Mouse (Mus musculus): ENCODE measurements around the gene Arid3c. TPM values are rescaled to one million over a fixed set of nuclear protein-coding genes. Genes with fewer than 3 reads are reported as not detected.

The Arid3c gene
- polyA plus RNA-seq (2012; rRNA removed), result 0.03 TPM in 1 of 2 replicates, not detected in the other

GRCm38 (mm10) chr4:41731052-41731765, at the start of gene Arid3c:
Arid3c (minus strand) TSS chr4:41731142.

GRCm38 (mm10) chr4:41774002-41774401, 43.1 kb upstream of the Arid3c start, which contains the start of gene Ccl27a:
Ccl27a (minus strand) TSS chr4:41774247.

GRCm38 (mm10) chr4:41755338-41756305, 24.7 kb upstream of the Arid3c start, which contains the start of gene Sigmar1:
Sigmar1 (minus strand) TSS chr4:41756157.

DNA sequence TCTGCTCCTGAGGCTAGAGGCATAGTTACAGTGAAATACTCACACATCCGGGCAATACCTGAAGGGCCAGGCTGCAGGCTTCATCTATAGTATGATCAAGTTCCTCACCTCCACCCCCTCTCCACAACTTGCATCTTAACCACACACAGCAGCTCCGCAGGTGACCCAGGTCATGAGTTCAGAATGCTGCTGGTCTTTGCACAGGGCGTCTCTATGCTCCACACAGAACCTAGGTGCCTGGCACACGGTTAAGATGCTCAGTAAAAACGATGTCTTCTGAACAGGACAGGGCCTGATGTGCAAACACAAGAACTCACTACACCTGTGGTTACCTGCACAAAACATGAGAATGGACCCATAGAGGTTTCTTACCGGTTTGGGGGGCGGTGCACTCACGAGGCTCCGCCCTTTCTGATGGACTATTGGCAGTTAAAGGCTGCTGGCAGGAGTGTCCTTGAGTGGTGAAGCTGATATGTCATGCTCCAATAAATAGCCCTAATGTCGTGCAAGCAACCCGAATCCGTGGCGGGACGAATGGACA, 23.9 kb upstream of the Arid3c start, which contains the start of gene Galt:
Galt (plus strand) TSS at position 432 of the 541 bp plus-strand sequence.

GRCm38 (mm10) chr4:41722918-41723351, 8.0 kb downstream of the Arid3c start, which contains the start of gene Dctn3:
Dctn3 (minus strand) TSS chr4:41723170.

GRCm38 (mm10) chr4:41713197-41714067, 17.5 kb downstream of the Arid3c start, which contains the start of gene Rpp25l:
Rpp25l (minus strand) TSS chr4:41713534.

GRCm38 (mm10) chr4:41699783-41700182, 31.2 kb downstream of the Arid3c start, which contains the start of gene Il11ra1:
Il11ra1 (plus strand) TSS chr4:41699989.

DNA sequence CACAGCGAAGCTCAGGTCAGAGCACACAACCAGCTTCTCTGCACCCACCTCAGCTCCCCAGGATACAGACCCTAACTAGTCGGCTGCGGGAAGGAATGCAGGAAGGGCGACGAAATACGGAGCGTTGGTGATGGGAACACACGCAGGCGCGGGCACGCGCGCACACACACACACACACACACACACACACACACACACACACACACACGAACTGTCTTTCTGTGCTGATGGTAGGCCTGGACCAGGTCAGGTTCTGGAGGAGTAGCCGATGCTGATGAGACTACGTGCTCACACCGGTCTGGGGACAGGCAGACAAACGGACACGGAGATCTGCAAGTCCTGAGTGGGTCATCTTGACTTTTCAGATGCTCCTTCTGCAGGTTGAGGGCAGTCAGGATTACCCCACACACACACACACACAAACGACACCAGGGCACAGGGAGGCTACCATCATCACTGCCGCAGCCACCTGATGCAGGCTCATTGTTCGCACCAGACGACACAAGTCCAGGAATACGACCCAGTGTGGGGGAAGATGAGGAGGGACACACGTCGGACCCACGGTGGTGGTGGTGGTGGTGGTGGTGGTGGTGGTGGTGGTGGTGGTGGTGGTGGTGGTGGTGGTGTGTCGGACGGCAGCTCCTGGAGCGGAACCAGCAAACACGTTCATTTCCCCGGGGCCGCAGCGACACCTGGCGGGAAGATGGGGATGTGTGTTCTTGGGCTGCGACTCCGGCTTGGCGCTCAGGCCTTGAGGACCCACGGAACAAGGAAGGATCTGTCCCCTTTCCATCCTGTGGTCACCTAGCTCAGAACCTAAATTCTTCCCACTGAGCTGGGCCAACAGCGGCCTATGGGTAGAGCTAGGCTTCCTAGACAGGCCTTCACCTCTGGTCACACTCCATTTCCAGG, 33.8 kb downstream of the Arid3c start, which contains the start of gene Cntfr:
Cntfr (minus strand) TSS at position 160 of the 912 bp plus-strand sequence.

Other genes with a start within 250 kb of the Arid3c start
- gene AI464131, start 228.1 kb downstream of the Arid3c start, polyA plus RNA-seq (2012; rRNA removed), result 2.4 and 2.8 TPM in 2 replicates
- 0.02 and 0.03 TPM in 2 replicates for gene 1110017D15Rik, start 213.8 kb downstream of the Arid3c start, polyA plus RNA-seq (2012; rRNA removed)
- gene Fam219a, start 161.6 kb downstream of the Arid3c start, polyA plus RNA-seq (2012; rRNA removed), result 2.5 and 2.7 TPM in 2 replicates
- gene Dnaic1, start 161.4 kb downstream of the Arid3c start, polyA plus RNA-seq (2012; rRNA removed), result 3.5 and 3.7 TPM in 2 replicates
- 5.7 and 5.8 TPM in 2 replicates for gene Enho, start 90.8 kb downstream of the Arid3c start, polyA plus RNA-seq (2012; rRNA removed)
- 0.30 and 0.56 TPM in 2 replicates for gene Cntfr, start 34.1 kb downstream of the Arid3c start, polyA plus RNA-seq (2012; rRNA removed)
- 23.0 and 25.1 TPM in 2 replicates for gene Il11ra1, start 31.2 kb downstream of the Arid3c start, polyA plus RNA-seq (2012; rRNA removed)
- gene Rpp25l, start 17.6 kb downstream of the Arid3c start, polyA plus RNA-seq (2012; rRNA removed), result 20.0 and 24.3 TPM in 2 replicates
- 34.3 and 35.2 TPM in 2 replicates for gene Dctn3, start 8.0 kb downstream of the Arid3c start, polyA plus RNA-seq (2012; rRNA removed)
- gene Galt, start 24.1 kb upstream of the Arid3c start, polyA plus RNA-seq (2012; rRNA removed), result 79.5 and 86.9 TPM in 2 replicates
- 78.6 and 102 TPM in 2 replicates for gene Sigmar1, start 25.0 kb upstream of the Arid3c start, polyA plus RNA-seq (2012; rRNA removed)
- gene Ccl27a, start 43.1 kb upstream of the Arid3c start, polyA plus RNA-seq (2012; rRNA removed), result 13.5 and 15.0 TPM in 2 replicates
- not detected in 2 replicates for gene Gm21541, start 172.5 kb upstream of the Arid3c start, polyA plus RNA-seq (2012; rRNA removed)
- gene Gm20878, start 210.4 kb upstream of the Arid3c start, polyA plus RNA-seq (2012; rRNA removed), result 0.24 and 0.64 TPM in 2 replicates
- 0.01 and 0.02 TPM in 2 replicates for gene Fam205a4, start 234.9 kb upstream of the Arid3c start, polyA plus RNA-seq (2012; rRNA removed)